Mouse (Mus musculus) MEL (cell line): Measurements from ENCODE around the gene Gm35549. TPM values are rescaled to one million over a fixed set of nuclear protein-coding genes. Genes with fewer than 3 reads are reported as not detected.

Experiments
- DNase-seq: peaks from one replicate; pipeline ENCODE4 v3.0.0; 2011; ENCODE audit warnings: low read depth, low spot score
- H3K27ac ChIP-seq: 2 replicates; pipeline ENCODE4 v1.5.1; 2012; ENCODE audit warnings: low read depth, mild to moderate bottlenecking, control low read depth, low read length, moderate library complexity; ENCODE audit not compliant: control insufficient read depth
- H3K27me3 ChIP-seq, 2 experiments: fragments of 150-350 bp in 1 of 2; sonication (generic) in 1 of 2; 2 replicates each; pipeline ENCODE4 v1.6.1; 2012; ENCODE audit warnings: low read length in 2 of 2, mild to moderate bottlenecking in 2 of 2, improper control_type of control experiment in 1 of 2, moderate library complexity in 1 of 2; ENCODE audit not compliant: insufficient read depth in 2 of 2, control insufficient read depth in 1 of 2
- H3K36me3 ChIP-seq, 2 experiments: 2 replicates each; pipeline ENCODE4 v1.6.1; 2012 to 2014; ENCODE audit warnings: low read length in 2 of 2, improper control_type of control experiment in 1 of 2, inconsistent platforms in 1 of 2, mild to moderate bottlenecking in 1 of 2; ENCODE audit not compliant: insufficient read depth in 2 of 2, control insufficient read depth in 1 of 2
- H3K4me1 ChIP-seq, 2 experiments: fragments of 150-350 bp in 1 of 2; sonication (generic) in 1 of 2; 2 replicates each; pipeline ENCODE4 v1.6.1; 2012; ENCODE audit warnings: low read length in 2 of 2, improper control_type of control experiment in 1 of 2, mild to moderate bottlenecking in 1 of 2; ENCODE audit not compliant: insufficient read depth in 2 of 2, control insufficient read depth in 1 of 2
- H3K4me3 ChIP-seq, 2 experiments: fragments of 150-350 bp in 1 of 2; sonication (generic) in 1 of 2; 2 replicates each; pipeline ENCODE4 v1.5.1; 2012; ENCODE audit warnings: low read depth in 2 of 2, low read length in 2 of 2, mild to moderate bottlenecking in 2 of 2, moderate library complexity in 2 of 2, control low read depth in 1 of 2, improper control_type of control experiment in 1 of 2; ENCODE audit not compliant: control insufficient read depth in 1 of 2, insufficient read depth in 1 of 2
- H3K79me2 ChIP-seq: 2 replicates; pipeline ENCODE4 v1.6.1; 2012; ENCODE audit warnings: mild to moderate bottlenecking, low read length, moderate library complexity; ENCODE audit not compliant: control insufficient read depth, poor library complexity, insufficient read depth
- H3K9ac ChIP-seq: 2 replicates; pipeline ENCODE4 v1.6.1; 2012; ENCODE audit warnings: low read depth, mild to moderate bottlenecking, control low read depth, low read length, moderate library complexity; ENCODE audit not compliant: control insufficient read depth, poor library complexity, severe bottlenecking
- H3K9me3 ChIP-seq: fragments of 150-350 bp; sonication (generic); replicated peaks from 2 replicates; pipeline ENCODE4 v1.6.1; 2012; ENCODE audit warnings: mild to moderate bottlenecking, low read length, improper control_type of control experiment, moderate library complexity; ENCODE audit not compliant: insufficient read depth
- BHLHE40 ChIP-seq: IDR thresholded peaks from 2 replicates; pipeline ENCODE4 v1.6.1; 2012; ENCODE audit warnings: low read depth, mild to moderate bottlenecking, inconsistent platforms, low read length, improper control_type of control experiment, borderline replicate concordance
- CHD1 ChIP-seq: IDR thresholded peaks from 2 replicates; pipeline ENCODE4 v1.6.1; 2012; ENCODE audit warnings: low read depth, mild to moderate bottlenecking, inconsistent platforms, low read length, improper control_type of control experiment
- CHD2 ChIP-seq: IDR thresholded peaks from 2 replicates; pipeline ENCODE4 v1.6.1; 2011; ENCODE audit warnings: low read length, improper control_type of control experiment
- E2F4 ChIP-seq: IDR thresholded peaks from 2 replicates; pipeline ENCODE4 v1.6.1; 2011; ENCODE audit warnings: low read depth, low read length, improper control_type of control experiment, borderline replicate concordance
- ELF1 ChIP-seq: IDR thresholded peaks from 2 replicates; pipeline ENCODE4 v1.6.1; 2014; ENCODE audit warnings: low read depth, mild to moderate bottlenecking, inconsistent platforms, low read length, improper control_type of control experiment, moderate library complexity
- GABPA ChIP-seq: IDR thresholded peaks from 2 replicates; pipeline ENCODE4 v1.6.1; 2012; ENCODE audit warnings: low read depth, mild to moderate bottlenecking, inconsistent platforms, low read length, improper control_type of control experiment, moderate library complexity
- GATA1 ChIP-seq: IDR thresholded peaks from 2 replicates; pipeline ENCODE4 v1.6.1; 2011; ENCODE audit warnings: low read depth, low read length, improper control_type of control experiment
- JUND ChIP-seq: IDR thresholded peaks from 2 replicates; pipeline ENCODE4 v1.6.1; 2011; ENCODE audit warnings: low read depth, mild to moderate bottlenecking, improper control_type of control experiment, low read length
- KAT2A ChIP-seq: conservative IDR thresholded peaks from 2 replicates; pipeline ENCODE4 v1.6.1; 2012; ENCODE audit warnings: low read depth, low read length, improper control_type of control experiment, inconsistent platforms
- MEF2A ChIP-seq: IDR thresholded peaks from 2 replicates; pipeline ENCODE4 v1.6.1; 2014; ENCODE audit warnings: low read depth, mild to moderate bottlenecking, inconsistent platforms, low read length, improper control_type of control experiment; ENCODE audit not compliant: poor library complexity, insufficient replicate concordance, severe bottlenecking; ENCODE audit errors: extremely low read depth
- MXI1 ChIP-seq: IDR thresholded peaks from 2 replicates; pipeline ENCODE4 v1.6.1; 2011; ENCODE audit warnings: mild to moderate bottlenecking, low read depth, low read length, improper control_type of control experiment
- MYB ChIP-seq: IDR thresholded peaks from 2 replicates; pipeline ENCODE4 v1.6.1; 2011; ENCODE audit warnings: mild to moderate bottlenecking, low read depth, low read length, improper control_type of control experiment
- POLR2A ChIP-seq, 2 experiments: IDR thresholded peaks; 2 replicates each; pipeline ENCODE4 v1.6.1; 2011 to 2012; ENCODE audit warnings: low read length in 2 of 2, mild to moderate bottlenecking in 2 of 2, control low read depth in 1 of 2, improper control_type of control experiment in 1 of 2, low read depth in 1 of 2, moderate library complexity in 1 of 2; ENCODE audit not compliant: control insufficient read depth in 1 of 2, insufficient read depth in 1 of 2, poor library complexity in 1 of 2
- POLR2AphosphoS2 ChIP-seq: IDR thresholded peaks from 2 replicates; pipeline ENCODE4 v1.6.1; 2011; ENCODE audit warnings: low read length, improper control_type of control experiment
- POLR2AphosphoS5 ChIP-seq: IDR thresholded peaks from 2 replicates; pipeline ENCODE4 v1.6.1; 2012; ENCODE audit warnings: low read depth, borderline replicate concordance, mild to moderate bottlenecking, inconsistent platforms, low read length, moderate library complexity, mixed read lengths
- RAD21 ChIP-seq: IDR thresholded peaks from 2 replicates; pipeline ENCODE4 v1.6.1; 2011; ENCODE audit warnings: mild to moderate bottlenecking, low read depth, low read length, improper control_type of control experiment
- RCOR1 ChIP-seq: IDR thresholded peaks from 2 replicates; pipeline ENCODE4 v1.6.1; 2012; ENCODE audit warnings: low read depth, mild to moderate bottlenecking, inconsistent platforms, low read length, improper control_type of control experiment
- SIN3A ChIP-seq: IDR thresholded peaks from 2 replicates; pipeline ENCODE4 v1.6.1; 2012; ENCODE audit warnings: low read length, improper control_type of control experiment, inconsistent platforms
- SMC3 ChIP-seq: IDR thresholded peaks from 2 replicates; pipeline ENCODE4 v1.6.1; 2011; ENCODE audit warnings: low read depth, low read length, improper control_type of control experiment
- TAL1 ChIP-seq: IDR thresholded peaks from 2 replicates; pipeline ENCODE4 v1.6.1; 2012; ENCODE audit warnings: mild to moderate bottlenecking, inconsistent platforms, low read length, moderate library complexity, mixed read lengths
- TBP ChIP-seq: IDR thresholded peaks from 2 replicates; pipeline ENCODE4 v1.8.0; 2011; ENCODE audit warnings: low read depth, low read length, improper control_type of control experiment
- TCF12 ChIP-seq: IDR thresholded peaks from 2 replicates; pipeline ENCODE4 v1.6.1; 2014; ENCODE audit warnings: low read depth, mild to moderate bottlenecking, inconsistent platforms, low read length, improper control_type of control experiment, moderate library complexity
- ZC3H11A ChIP-seq: IDR thresholded peaks from 2 replicates; pipeline ENCODE4 v1.6.1; 2012; ENCODE audit warnings: low read depth, mild to moderate bottlenecking, inconsistent platforms, low read length, improper control_type of control experiment
- ZKSCAN1 ChIP-seq: IDR thresholded peaks from 2 replicates; pipeline ENCODE4 v1.6.1; 2012; ENCODE audit warnings: low read depth, mild to moderate bottlenecking, inconsistent platforms, low read length, improper control_type of control experiment, moderate library complexity
- ZMIZ1 ChIP-seq: IDR thresholded peaks from 2 replicates; pipeline ENCODE4 v1.6.1; 2012; ENCODE audit warnings: low read depth, mild to moderate bottlenecking, inconsistent platforms, low read length, improper control_type of control experiment, moderate library complexity
- polyA plus RNA-seq, 2 experiments: library from polyadenylated mRNA; stranded (reverse) in 1 of 2; unstranded in 1 of 2; fragments of >175 nt in 1 of 2; fragments of >200 nt in 1 of 2; gene quantifications; 2 replicates each; pipeline versions ENCODE4 v1.2.1 to v1.2.4; 2012; ENCODE audit warnings: low replicate concordance in 2 of 2, low read depth in 1 of 2; ENCODE audit not compliant: insufficient read length in 2 of 2, insufficient read depth in 1 of 2, missing spikeins in 1 of 2
- total RNA-seq: library from RNA; depleted of rRNA; stranded (reverse); fragments of 300-350 nt; gene quantifications from 2 replicates; pipeline ENCODE4 v1.2.3, GENCODE M21; 2012

Gene Gm35549
- total and polyA plus RNA-seq, 3 experiments: 0.31 TPM; not detected in 2

DNA sequence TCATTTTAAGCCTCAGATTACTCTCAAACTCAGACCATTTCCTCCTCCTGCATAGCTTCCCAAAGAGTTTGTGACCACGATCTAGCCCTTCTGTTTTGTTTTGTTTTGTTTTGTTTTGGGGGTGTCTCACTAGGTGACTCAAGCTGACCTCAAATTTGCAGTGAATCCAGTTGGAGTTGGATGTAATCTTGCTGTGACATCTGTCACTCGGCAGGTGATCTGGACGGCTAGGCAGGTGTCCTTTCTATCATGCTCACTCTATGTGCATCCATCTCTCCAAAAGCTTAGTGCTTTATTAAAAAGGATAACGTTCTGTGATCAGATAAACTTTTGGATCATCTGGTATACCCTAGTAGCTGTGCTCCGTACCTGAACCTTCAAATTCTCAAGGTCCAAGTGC, 31.4 kb downstream of the Gm35549 start:
- no peaks in the 10 kb centered on the region for H3K27me3 ChIP-seq
- no peaks in the 10 kb centered on the region for H3K36me3 ChIP-seq

DNA sequence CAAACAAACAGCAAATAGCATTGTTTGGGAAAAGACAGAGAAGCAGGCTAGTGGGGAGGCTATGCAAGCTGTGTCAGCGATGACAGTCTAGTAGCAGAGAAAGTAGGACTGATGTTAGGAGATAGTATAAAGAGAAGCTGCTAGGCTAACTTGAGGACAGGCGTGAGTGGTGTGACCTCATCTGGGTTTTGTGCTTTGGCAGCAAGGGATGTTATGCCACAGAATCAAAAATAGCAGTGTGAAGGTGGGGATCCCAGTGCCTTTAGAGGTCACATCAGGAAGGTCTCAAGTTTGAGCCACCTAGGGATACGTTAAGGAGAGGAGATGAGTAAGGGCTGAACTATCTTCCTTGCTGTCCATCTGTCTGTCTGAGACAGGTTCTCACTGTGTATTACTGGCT, 33.6 kb downstream of the Gm35549 start:
- H3K79me2 ChIP-seq: peaks cover 2% of the 10 kb centered on the region; the same call in 1 of the 2 replicates
- TF ChIP-seq ZMIZ1: no peak
- TF ChIP-seq MEF2A: no peak
- no peak for TF ChIP-seq CHD1
- TF ChIP-seq TAL1: no peak
- no peak for TF ChIP-seq ZC3H11A
- no peak for TF ChIP-seq TBP
- TF ChIP-seq BHLHE40: no peak
- H3K27me3 ChIP-seq: no peaks in the 10 kb centered on the region
- H3K9ac ChIP-seq: no peak overlapping the region
- no peak for DNase-seq
- peaks cover 0 to 4% of the 10 kb centered on the region in 2 experiments; a peak in 2 of 4 replicates for H3K36me3 ChIP-seq
- H3K27ac ChIP-seq: no peak overlapping the region
- peaks cover 0 to 6% of the 10 kb centered on the region in 2 experiments; a peak in 1 of 4 replicates for H3K4me1 ChIP-seq
- H3K4me3 ChIP-seq: no peak overlapping the region
- no peaks in the 10 kb centered on the region for H3K9me3 ChIP-seq

More for the DNA sequence above, 31.4 kb downstream of the Gm35549 start:
- no peak overlapping the region for H3K27ac ChIP-seq
- H3K9me3 ChIP-seq: no peaks in the 10 kb centered on the region
- no peak overlapping the region for H3K9ac ChIP-seq
- no peaks in the 10 kb centered on the region for H3K4me1 ChIP-seq
- TF ChIP-seq JUND (no peak), ELF1 (no peak), MXI1 (no peak), POLR2AphosphoS5 (no peak), POLR2A (IDR thresholded peaks at IDR 0.05; ENCODE audit: control insufficient read depth in 1 of 2, insufficient read depth in 1 of 2, low read depth in 1 of 2, low read length in 2 of 2, poor library complexity in 1 of 2) (no peak), SIN3A (no peak), CHD1 (no peak)
- no peak overlapping the region for H3K4me3 ChIP-seq
- no peak for DNase-seq
- H3K79me2 ChIP-seq: no peaks in the 10 kb centered on the region

DNA sequence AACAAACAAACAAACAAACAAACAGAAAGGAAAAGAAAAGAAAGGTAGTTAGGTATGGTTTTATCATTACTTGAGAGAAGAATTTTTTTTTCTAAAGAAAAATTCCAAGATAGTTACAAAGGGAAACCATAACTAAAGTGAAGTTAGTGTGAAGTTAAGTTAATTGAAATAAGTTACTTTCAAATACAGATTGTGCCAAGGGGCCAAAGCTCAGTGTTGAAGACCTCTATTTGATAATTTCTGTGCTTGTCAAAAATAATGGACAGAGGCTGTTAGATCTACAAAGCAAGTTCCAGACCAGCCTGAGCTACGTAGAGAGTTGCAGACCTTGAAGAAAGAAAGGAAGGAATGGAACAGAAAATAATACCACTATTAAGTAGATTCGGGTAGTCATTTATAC, 36.6 kb downstream of the Gm35549 start:
- Histone ChIP-seq H3K36me3 (peaks cover 0 to 7% of the 10 kb centered on the region in 2 experiments; a peak in 2 of 4 replicates), H3K27ac (no peak overlapping the region)
- no peak for DNase-seq
- no peak for TF ChIP-seq ZC3H11A
- TF ChIP-seq ZKSCAN1: no peak
- TF ChIP-seq GATA1: no peak
- no peak for TF ChIP-seq POLR2A (IDR thresholded peaks at IDR 0.05; ENCODE audit: control insufficient read depth in 1 of 2, insufficient read depth in 1 of 2, low read depth in 1 of 2, low read length in 2 of 2, poor library complexity in 1 of 2)
- TF ChIP-seq RCOR1: no peak
- TF ChIP-seq ELF1: no peak
- TF ChIP-seq POLR2AphosphoS2: no peak
- TF ChIP-seq TBP: no peak
- TF ChIP-seq MYB: no peak
- no peak for TF ChIP-seq TCF12
- TF ChIP-seq ZMIZ1: no peak
- no peak for TF ChIP-seq RAD21
- TF ChIP-seq KAT2A: no peak
- TF ChIP-seq GABPA: no peak
- no peak for TF ChIP-seq SMC3
- no peak for TF ChIP-seq CHD2
- no peak for TF ChIP-seq E2F4
- TF ChIP-seq BHLHE40: no peak
- TF ChIP-seq, all 39 proteins: peak for 0
- Histone ChIP-seq H3K9me3 (no peaks in the 10 kb centered on the region), H3K4me1 (peaks cover 0 to 13% of the 10 kb centered on the region in 2 experiments; a peak in 1 of 4 replicates), H3K4me3 (no peak overlapping the region), H3K27me3 (no peaks in the 10 kb centered on the region), H3K9ac (no peak overlapping the region), H3K79me2 (peaks cover 2% of the 10 kb centered on the region; the same call in 1 of the 2 replicates)
